Mouse (Mus musculus) inflammation-experienced regulatory T-cells (primary cell): ENCODE data around the gene Kctd4. TPM values are rescaled to one million over a fixed set of nuclear protein-coding genes. Genes with fewer than 3 reads are reported as not detected.

Experiments used
- polyA plus RNA-seq, 2 experiments: library from polyadenylated mRNA; unstranded; fragments of 100-300 nt; shearing (Covaris generic); gene quantifications; one replicate each; pipeline ENCODE4 v1.2.1; 2017

Gene Kctd4
- polyA plus RNA-seq: 1 to 10 TPM in 1 of 2 experiments, under 1 TPM in 1; 0.43 to 2.3 TPM

GRCm38 (mm10) chr14:75954766-75955165 is at the start of gene Kctd4:
Gene Kctd4 (plus strand): TSS chr14:75955009.

GRCm38 (mm10) chr14:76010102-76011061 is 55.6 kb downstream of the Kctd4 start, which contains the start of gene Gtf2f2:
Gene Gtf2f2 (minus strand): TSS chr14:76010865.

Other genes starting within 250 kb of the Kctd4 start
- gene Cog3, start 200.5 kb upstream of the Kctd4 start, polyA plus RNA-seq: 10 to 100 TPM; 30.4 to 53.2 TPM
- gene Slc25a30, start 168.0 kb upstream of the Kctd4 start, polyA plus RNA-seq: 10 to 100 TPM; 11.1 to 11.2 TPM
- 1,000 to 10,000 TPM; 1,208 to 1,421 TPM for gene Tpt1, start 109.9 kb upstream of the Kctd4 start, polyA plus RNA-seq
- 10 to 100 TPM; 33.2 to 36.7 TPM for gene Gtf2f2, start 55.9 kb downstream of the Kctd4 start, polyA plus RNA-seq
- 10 to 100 TPM; 12.4 to 15.8 TPM for gene Gpalpp1, start 155.8 kb downstream of the Kctd4 start, polyA plus RNA-seq
- gene Nufip1, start 155.9 kb downstream of the Kctd4 start, polyA plus RNA-seq: 10 to 100 TPM; 16.6 to 25.4 TPM